Mouse (Mus musculus) cerebellum, adult 18-20 months (tissue): ENCODE measurements around the gene Fnbp1l.

Experiments used
- DNase-seq, 2 experiments: peaks; one replicate each; pipeline ENCODE4 v3.0.0; 2021

Fnbp1l gene

GRCm38 (mm10) chr3:122603229-122603628 is 16.3 kb downstream of the Fnbp1l start:
- no peak for DNase-seq

GRCm38 (mm10) chr3:122602370-122602769 is 17.1 kb downstream of the Fnbp1l start:
- no peak for DNase-seq

GRCm38 (mm10) chr3:122599291-122599690 is 20.2 kb downstream of the Fnbp1l start:
- no peak for DNase-seq

- DNase-seq, result no peak
These were observed 28.7 kb downstream of the Fnbp1l start for GRCm38 (mm10) chr3:122590804-122591203.

- DNase-seq, result no peak
These were observed 29.2 kb downstream of the Fnbp1l start for GRCm38 (mm10) chr3:122590346-122590745.

- DNase-seq, result no peak
These were observed 32.4 kb downstream of the Fnbp1l start for GRCm38 (mm10) chr3:122586918-122587641.

- no peak for DNase-seq
These were observed 42.2 kb downstream of the Fnbp1l start for GRCm38 (mm10) chr3:122577360-122577759.

- no peak for DNase-seq
These were observed 44.6 kb downstream of the Fnbp1l start for GRCm38 (mm10) chr3:122574921-122575320.

- DNase-seq, result no peak
These were observed 45.9 kb downstream of the Fnbp1l start for GRCm38 (mm10) chr3:122573426-122574286.

GRCm38 (mm10) chr3:122566549-122566948 is 53.0 kb downstream of the Fnbp1l start:
- DNase-seq, result no peak

GRCm38 (mm10) chr3:122566112-122566511 is 53.4 kb downstream of the Fnbp1l start:
- DNase-seq, result no peak

GRCm38 (mm10) chr3:122565285-122565684 is 54.2 kb downstream of the Fnbp1l start:
- no peak for DNase-seq

- no peak for DNase-seq
These were observed 61.7 kb downstream of the Fnbp1l start for GRCm38 (mm10) chr3:122557766-122558165.

GRCm38 (mm10) chr3:122551174-122551573 is 68.3 kb downstream of the Fnbp1l start:
- DNase-seq, result no peak

- no peak for DNase-seq
These were observed 72.0 kb downstream of the Fnbp1l start for GRCm38 (mm10) chr3:122547469-122547868.

GRCm38 (mm10) chr3:122545346-122545745 is 74.2 kb downstream of the Fnbp1l start:
- no peak for DNase-seq

- no peak for DNase-seq
These were observed 78.6 kb downstream of the Fnbp1l start for GRCm38 (mm10) chr3:122540918-122541317.

GRCm38 (mm10) chr3:122539961-122540690 is 79.4 kb downstream of the Fnbp1l start:
- no peak for DNase-seq

GRCm38 (mm10) chr3:122538851-122539250 is 80.7 kb downstream of the Fnbp1l start:
- no peak for DNase-seq

- DNase-seq, result no peak
These were observed 83.4 kb downstream of the Fnbp1l start for GRCm38 (mm10) chr3:122535938-122536703.

GRCm38 (mm10) chr3:122528477-122528876 is 91.0 kb downstream of the Fnbp1l start:
- DNase-seq, result no peak

GRCm38 (mm10) chr3:122521294-122521693 is 98.2 kb downstream of the Fnbp1l start:
- no peak for DNase-seq

GRCm38 (mm10) chr3:122520875-122521274 is 98.6 kb downstream of the Fnbp1l start:
- no peak for DNase-seq
